31 mouse cellular contexts compared by ENCODE assay signal in genomic region chr7:64153535-64153934, GRCm38 (mm10). TPM values are rescaled to one million over a fixed set of nuclear protein-coding genes. Genes with fewer than 3 reads are reported as not detected.
"Had no signal": no experiment of that assay in that cellular context is flagged by ENCODE, and none has a peak within 500 bp of the region (broad histone marks: within the 10 kb centered on the region; RNA-seq: fewer than 3 reads in every experiment).

Gene Trpm1 (plus strand): TSS chr7:64153835.

- H3K9ac ChIP-seq: heart, embryonic 12.5 days; hindbrain, embryonic 12.5 days; hindbrain, embryonic 14.5 days; intestine, embryonic 15.5 days; limb, embryonic 13.5 days; limb, embryonic 15.5 days; liver, embryonic 12.5 days; liver, embryonic 14.5 days had no signal

- H3K36me3 ChIP-seq: heart, embryonic 12.5 days; hindbrain, embryonic 10.5 days; hindbrain, embryonic 12.5 days; intestine, embryonic 15.5 days; limb, embryonic 13.5 days; limb, embryonic 15.5 days; liver, embryonic 12.5 days had no signal

- H3K4me1 ChIP-seq: intestine, embryonic 15.5 days had no signal

- ATAC-seq: hindbrain, embryonic 16.5 days; inflammation-experienced regulatory T-cells, adult 6 months; intestine, embryonic 15.5 days; intestine, postnatal 0 days; liver, embryonic 12.5 days had no signal

- H3K4me3 ChIP-seq: gastrocnemius, adult 2 months; heart, embryonic 12.5 days; hindbrain, embryonic 10.5 days; hindbrain, embryonic 12.5 days; intestine, embryonic 15.5 days; limb, embryonic 13.5 days; limb, embryonic 15.5 days; liver, embryonic 12.5 days had no signal

- H3K4me2 ChIP-seq: hindbrain, embryonic 12.5 days; intestine, embryonic 15.5 days; limb, embryonic 13.5 days; limb, embryonic 15.5 days; liver, embryonic 12.5 days had no signal

- DNase-seq: gastrocnemius, adult 2 months; gastrocnemius, postnatal 10 days; gastrocnemius, postnatal 25 days; heart, adult 18-20 months; heart, postnatal 10 days; heart, postnatal 4 days; kidney, adult 18-20 months; kidney, adult 8-10 months; kidney, postnatal 10 days; layer of hippocampus, adult 9-11 months; layer of hippocampus, postnatal 36 days; left cerebral cortex, postnatal 4 days had no signal

- H3K27ac ChIP-seq: hindbrain, embryonic 10.5 days; hindbrain, embryonic 12.5 days; hindbrain, embryonic 14.5 days; intestine, embryonic 15.5 days; limb, embryonic 13.5 days; limb, embryonic 15.5 days; liver, embryonic 12.5 days; liver, embryonic 14.5 days had no signal

- H3K27me3 ChIP-seq: heart, embryonic 12.5 days; hindbrain, embryonic 12.5 days; intestine, embryonic 15.5 days; limb, embryonic 13.5 days; limb, embryonic 15.5 days; liver, embryonic 12.5 days had no signal

- H3K9me3 ChIP-seq: heart, embryonic 12.5 days; hindbrain, embryonic 10.5 days; hindbrain, embryonic 12.5 days; intestine, embryonic 15.5 days; limb, embryonic 13.5 days; limb, embryonic 15.5 days; liver, embryonic 12.5 days had no signal

RNA-seq across cellular contexts. Expression of gene Trpm1, which starts in this region (rescaled TPM):
- total RNA-seq: granulocyte monocyte progenitor cell, adult 5-6 weeks; heart, postnatal 25 days; heart, postnatal 4 days; layer of hippocampus, adult 18-20 months; layer of hippocampus, postnatal 36 days; liver, adult 2 months had no signal
- polyA plus RNA-seq: heart, embryonic 12.5 days; heart, embryonic 14.5 days; intestine, embryonic 15.5 days; intestine, postnatal 0 days; kidney, embryonic 14.5 days; large intestine, adult 2 months; liver, embryonic 12.5 days; liver, embryonic 14.5 days had no signal
